Mouse (Mus musculus) neural tube, embryonic 15.5 days (tissue): ENCODE measurements around the gene Slc4a8. TPM values are rescaled to one million over a fixed set of nuclear protein-coding genes. Genes with fewer than 3 reads are reported as not detected.
"Not testable (repeated sequence)": the region's sequence is repeated elsewhere in the genome, so short reads cannot be mapped to it uniquely, and the experiment has no call there.

Source experiments
- ATAC-seq: fragments of 200-750 bp; cut with Nextera tagmentation; 2 replicates; pipeline ENCODE4 v1.8.0; 2017; ENCODE audit warnings: mild to moderate bottlenecking, moderate TSS enrichment, moderate library complexity; ENCODE audit not compliant: low FRiP score
- H3K27ac ChIP-seq: fragments of 300-500 bp; sonication (generic); replicated peaks from 2 replicates; pipeline ENCODE4 v1.5.1; 2015; ENCODE audit warnings: mild to moderate bottlenecking, inconsistent platforms
- H3K27me3 ChIP-seq: fragments of 300-500 bp; sonication (generic); replicated peaks from 2 replicates; pipeline ENCODE4 v1.6.1; 2015; ENCODE audit warnings: inconsistent platforms
- H3K36me3 ChIP-seq: fragments of 300-500 bp; sonication (generic); 2 replicates; pipeline ENCODE4 v1.6.1; 2015; ENCODE audit warnings: inconsistent platforms
- H3K4me1 ChIP-seq: fragments of 300-500 bp; sonication (generic); 2 replicates; pipeline ENCODE4 v1.6.1; 2015; ENCODE audit warnings: inconsistent platforms
- H3K4me2 ChIP-seq: fragments of 300-500 bp; sonication (generic); 2 replicates; pipeline ENCODE4 v1.6.1; 2015; ENCODE audit warnings: inconsistent platforms, mild to moderate bottlenecking, moderate library complexity
- H3K4me3 ChIP-seq: fragments of 300-500 bp; sonication (generic); replicated peaks from 2 replicates; pipeline ENCODE4 v1.5.1; 2015; ENCODE audit warnings: mild to moderate bottlenecking, inconsistent platforms
- H3K9ac ChIP-seq: fragments of 300-500 bp; sonication (generic); replicated peaks from 2 replicates; pipeline ENCODE4 v1.6.1; 2015; ENCODE audit warnings: mild to moderate bottlenecking, inconsistent platforms
- H3K9me3 ChIP-seq: fragments of 300-500 bp; sonication (generic); replicated peaks from 2 replicates; pipeline ENCODE4 v1.6.1; 2016; ENCODE audit warnings: inconsistent platforms
- WGBS: fragments of 180-500 bp; shearing (Covaris S2); methylation state at CpG from one replicate; pipeline ENCODE4 v1.1.7; 2015; ENCODE audit warnings: mixed read lengths; 5-methylcytosine and 5-hydroxymethylcytosine counted together
- polyA plus RNA-seq: library from polyadenylated mRNA; unstranded; fragments of >200 nt; fragmentation: Nextera tagmentation; extraction: Ambion mirVana; gene quantifications from 2 replicates; pipeline ENCODE4 v1.2.1, GENCODE M21; 2015

Slc4a8 gene
- polyA plus RNA-seq, 1 experiment from 2014 or later = 25.9 TPM

DNA sequence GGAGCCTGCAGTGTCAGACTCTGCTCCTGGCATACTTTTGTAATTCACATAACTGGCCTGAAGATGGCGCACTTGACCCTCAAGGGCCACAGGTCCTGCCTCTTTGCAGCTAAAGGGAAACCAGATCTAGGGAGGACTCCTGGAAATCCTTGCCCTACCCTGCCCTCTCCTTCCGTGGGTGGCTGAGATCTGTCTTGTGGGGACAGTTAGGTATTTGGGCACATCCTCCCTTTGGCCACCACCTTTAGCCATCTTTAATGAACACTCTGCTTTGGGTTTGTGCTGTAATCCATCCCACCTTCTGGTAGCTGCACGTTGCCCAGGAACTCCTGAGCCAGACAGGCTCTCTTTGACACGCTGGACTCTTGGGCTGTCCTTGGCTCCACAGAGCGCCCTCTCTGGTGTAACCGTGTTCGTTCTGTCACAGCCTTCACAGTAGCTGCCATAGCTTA is 4.0 kb upstream of the Slc4a8 start:
- Histone ChIP-seq H3K4me3 (no peak overlapping the region), H3K36me3 (no peaks in the 10 kb centered on the region), H3K9me3 (no peaks in the 10 kb centered on the region), H3K27ac (no peak overlapping the region), H3K27me3 (no peaks in the 10 kb centered on the region), H3K4me1 (peaks cover 22% of the 10 kb centered on the region), H3K9ac (no peak overlapping the region), H3K4me2 (0 out of 2 replicates have a peak overlapping the region, but pooled peaks have one; percentile 13)
- WGBS = under 1% methylated on average over 7 of the region's 7 CpGs
- ATAC-seq = no peak

DNA sequence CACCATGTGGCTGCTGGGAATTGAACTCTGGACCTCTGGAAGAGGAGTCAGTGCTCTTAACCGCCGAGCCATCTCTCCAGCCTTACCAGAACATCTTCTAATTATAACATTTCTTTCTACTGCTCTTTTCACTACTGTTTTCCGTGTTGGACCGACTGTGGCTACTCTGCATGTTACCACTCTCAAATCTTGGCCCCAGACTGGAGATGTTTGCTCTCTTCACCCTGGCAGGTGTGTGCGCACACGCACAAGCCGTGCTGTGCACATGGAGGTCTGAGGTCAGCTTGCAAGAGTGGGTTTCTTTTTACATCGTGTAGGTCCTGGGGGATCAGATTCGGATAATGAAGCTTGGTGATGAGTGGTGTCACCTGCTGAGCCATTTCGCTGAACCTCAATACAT is 2.3 kb upstream of the Slc4a8 start:
- ATAC-seq = no peak
- no peak overlapping the region for H3K4me2 ChIP-seq
- no peaks in the 10 kb centered on the region for H3K36me3 ChIP-seq
- no peaks in the 10 kb centered on the region for H3K27me3 ChIP-seq
- H3K27ac ChIP-seq = no peak overlapping the region
- H3K4me3 ChIP-seq = no peak overlapping the region
- H3K9me3 ChIP-seq = no peaks in the 10 kb centered on the region
- H3K4me1 ChIP-seq = peaks cover 36% of the 10 kb centered on the region
- no peak overlapping the region for H3K9ac ChIP-seq
- 89% methylated on average over 10 of the region's 10 CpGs for WGBS

GRCm38 (mm10) chr15:100761036-100761418 is 520 bp upstream of the Slc4a8 start:
- Histone ChIP-seq H3K9me3 (no peaks in the 10 kb centered on the region), H3K36me3 (peaks cover 8% of the 10 kb centered on the region; the same call in 1 of the 2 replicates), H3K4me1 (peaks cover 28% of the 10 kb centered on the region), H3K27ac (peak overlapping the region; percentile 90), H3K9ac (peak overlapping the region; percentile 18; the same call in 1 of the 2 replicates), H3K4me2 (peak overlapping the region; percentile 74), H3K27me3 (no peaks in the 10 kb centered on the region), H3K4me3 (peak overlapping the region; percentile 80)
- 5% methylated on average over 9 of the region's 9 CpGs for WGBS
- ATAC-seq = peak; percentile 51

- Histone ChIP-seq H3K9ac (peak overlapping the region; percentile 81), H3K4me1 (peaks cover 28% of the 10 kb centered on the region), H3K36me3 (peaks cover 10% of the 10 kb centered on the region), H3K4me2 (peak overlapping the region; percentile 74), H3K9me3 (no peaks in the 10 kb centered on the region), H3K4me3 (peak overlapping the region; percentile 80), H3K27ac (peak overlapping the region; percentile 90), H3K27me3 (no peaks in the 10 kb centered on the region)
- no peak for ATAC-seq
- 40% methylated on average over 8 of the region's 8 CpGs for WGBS
These were observed 1.1 kb downstream of the Slc4a8 start for GRCm38 (mm10) chr15:100762649-100763048.

DNA sequence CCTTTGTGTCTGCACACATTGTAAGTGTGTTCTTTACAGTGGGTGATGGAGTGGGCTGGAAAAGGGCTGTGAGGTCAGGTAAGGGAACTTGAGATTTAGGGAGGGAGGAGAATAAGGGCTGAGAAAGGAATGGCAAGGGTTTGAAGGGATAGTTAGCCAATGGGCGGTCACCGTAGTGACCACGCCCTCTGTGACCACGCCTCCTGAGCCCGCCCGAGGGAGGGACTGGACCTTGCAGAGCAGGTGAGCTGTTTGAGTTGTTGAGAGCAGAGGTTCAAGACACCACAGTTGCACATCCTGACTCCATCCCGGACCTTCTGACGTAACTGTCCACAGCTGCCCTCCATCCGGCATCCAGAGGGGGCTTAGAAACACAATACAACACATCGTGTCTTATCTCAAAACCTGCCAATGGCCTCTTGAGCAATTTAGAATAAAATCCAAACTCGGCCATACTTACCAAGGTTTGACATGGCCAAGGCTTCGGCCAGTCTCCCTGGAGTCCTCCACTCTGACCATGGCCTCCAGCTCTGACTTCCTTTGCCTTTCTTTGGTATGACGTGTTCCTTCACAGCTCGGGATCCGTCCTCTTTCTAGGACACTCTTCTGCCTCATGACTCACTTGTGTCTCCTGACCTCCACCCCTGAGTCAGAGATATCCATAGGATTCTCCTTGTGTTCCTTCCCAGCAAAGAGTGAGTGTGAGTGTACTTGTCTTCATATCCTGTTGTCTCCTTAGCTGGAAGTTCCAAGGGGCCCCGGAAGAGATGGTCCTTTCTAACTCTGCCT is 2.8 kb downstream of the Slc4a8 start:
- Histone ChIP-seq H3K4me3 (no peak overlapping the region), H3K4me2 (no peak overlapping the region), H3K9me3 (no peaks in the 10 kb centered on the region), H3K4me1 (peaks cover 28% of the 10 kb centered on the region), H3K9ac (no peak overlapping the region), H3K36me3 (peaks cover 20% of the 10 kb centered on the region), H3K27ac (no peak overlapping the region), H3K27me3 (no peaks in the 10 kb centered on the region)
- no peak for ATAC-seq
- WGBS = 90% methylated on average over 16 of the region's 16 CpGs

- peaks cover 24% of the 10 kb centered on the region for H3K36me3 ChIP-seq
- no peaks in the 10 kb centered on the region for H3K27me3 ChIP-seq
- no peak for ATAC-seq
- no peaks in the 10 kb centered on the region for H3K9me3 ChIP-seq
- H3K4me2 ChIP-seq = no peak overlapping the region
- H3K27ac ChIP-seq = no peak overlapping the region
- H3K4me3 ChIP-seq = no peak overlapping the region
- peaks cover 17% of the 10 kb centered on the region for H3K4me1 ChIP-seq
- 81% methylated on average over 9 of the region's 9 CpGs for WGBS
- no peak overlapping the region for H3K9ac ChIP-seq
These were observed 5.3 kb downstream of the Slc4a8 start for GRCm38 (mm10) chr15:100766826-100767225.

DNA sequence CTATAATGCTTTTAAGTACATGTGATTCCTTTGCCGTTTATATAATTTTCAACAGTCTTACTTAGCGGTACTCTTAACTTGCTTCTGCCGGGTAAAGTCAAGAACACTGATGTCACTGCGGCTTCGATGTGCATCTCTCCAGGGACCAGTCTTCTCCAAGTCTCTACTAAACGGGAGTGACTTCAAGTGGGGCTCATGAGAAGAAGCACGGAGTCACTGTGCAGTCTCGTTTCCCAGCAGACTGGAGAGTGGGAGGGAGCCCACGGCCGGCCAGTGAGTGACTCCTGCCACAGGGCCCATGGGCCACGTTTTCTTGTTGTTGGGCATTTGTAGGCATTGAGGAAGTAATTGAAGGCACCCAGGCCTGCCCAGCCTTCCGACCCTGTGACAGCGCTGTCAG is 6.3 kb downstream of the Slc4a8 start:
- WGBS = 92% methylated on average over 13 of the region's 13 CpGs
- H3K36me3 ChIP-seq = peaks cover 24% of the 10 kb centered on the region
- ATAC-seq = no peak

DNA sequence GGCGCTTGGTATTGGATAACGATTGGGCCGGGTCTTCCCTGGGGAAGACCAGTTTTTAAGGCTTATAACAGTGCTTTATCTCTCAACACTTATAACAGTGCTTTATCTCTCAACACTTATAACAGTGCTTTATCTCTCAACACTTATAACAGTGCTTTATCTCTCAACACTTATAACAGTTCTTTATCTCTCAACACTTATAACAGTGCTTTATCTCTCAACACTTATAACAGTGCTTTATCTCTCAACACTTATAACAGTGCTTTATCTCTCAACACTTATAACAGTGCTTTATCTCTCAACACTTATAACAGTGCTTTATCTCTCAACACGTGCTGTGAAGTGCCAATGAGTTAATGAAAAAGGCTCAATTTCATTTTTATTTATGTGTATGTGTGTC is 7.5 kb downstream of the Slc4a8 start:
- H3K9ac ChIP-seq, H3K27ac ChIP-seq, ATAC-seq, H3K4me1 ChIP-seq, H3K4me2 ChIP-seq, H3K4me3 ChIP-seq, H3K9me3 ChIP-seq, H3K27me3 ChIP-seq: not testable (repeated sequence)
- H3K36me3 ChIP-seq = peaks cover 24% of the 10 kb centered on the region
- 92% methylated on average over 4 of the region's 4 CpGs for WGBS

More for the DNA sequence above, 6.3 kb downstream of the Slc4a8 start:
- no peaks in the 10 kb centered on the region for H3K9me3 ChIP-seq
- H3K4me2 ChIP-seq = no peak overlapping the region
- no peak overlapping the region for H3K27ac ChIP-seq
- no peaks in the 10 kb centered on the region for H3K27me3 ChIP-seq
- H3K9ac ChIP-seq = no peak overlapping the region
- no peak overlapping the region for H3K4me3 ChIP-seq
- H3K4me1 ChIP-seq = peaks cover 11% of the 10 kb centered on the region

GRCm38 (mm10) chr15:100770338-100770737 is 8.8 kb downstream of the Slc4a8 start:
- H3K4me3 ChIP-seq = no peak overlapping the region
- no peaks in the 10 kb centered on the region for H3K27me3 ChIP-seq
- WGBS = 97% methylated on average over 5 of the region's 5 CpGs
- H3K27ac ChIP-seq = no peak overlapping the region
- H3K36me3 ChIP-seq = peaks cover 18% of the 10 kb centered on the region
- no peak overlapping the region for H3K4me2 ChIP-seq
- H3K9ac ChIP-seq = no peak overlapping the region
- peaks cover 4% of the 10 kb centered on the region; the same call in 1 of the 2 replicates for H3K4me1 ChIP-seq
- no peak for ATAC-seq
- no peaks in the 10 kb centered on the region for H3K9me3 ChIP-seq

DNA sequence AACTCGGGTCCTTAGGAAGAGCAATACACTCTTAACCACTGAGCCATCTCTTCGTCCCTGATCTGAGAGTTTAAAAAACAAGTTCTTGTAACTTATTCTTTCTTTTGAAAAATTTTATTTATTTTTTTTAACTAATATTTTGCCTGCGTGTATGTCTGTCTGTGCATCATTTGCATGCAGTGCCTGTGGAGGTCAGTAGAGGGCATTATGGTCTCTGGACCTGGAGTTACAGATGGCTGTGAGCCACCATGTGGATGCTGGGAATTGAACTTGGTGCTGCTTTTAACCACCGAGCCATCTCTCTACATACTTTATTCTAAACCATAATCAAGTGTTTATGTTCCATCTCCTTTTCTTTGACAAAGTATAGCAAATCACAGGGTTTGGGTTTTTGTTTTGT is 11.1 kb downstream of the Slc4a8 start:
- H3K4me3 ChIP-seq = no peak overlapping the region
- H3K9me3 ChIP-seq = no peaks in the 10 kb centered on the region
- 86% methylated on average over 4 of the region's 4 CpGs for WGBS
- H3K4me1 ChIP-seq = peaks cover 25% of the 10 kb centered on the region
- ATAC-seq = no peak
- no peak overlapping the region for H3K27ac ChIP-seq
- peaks cover 14% of the 10 kb centered on the region for H3K36me3 ChIP-seq
- H3K9ac ChIP-seq = no peak overlapping the region
- H3K27me3 ChIP-seq = no peaks in the 10 kb centered on the region
- H3K4me2 ChIP-seq = no peak overlapping the region

DNA sequence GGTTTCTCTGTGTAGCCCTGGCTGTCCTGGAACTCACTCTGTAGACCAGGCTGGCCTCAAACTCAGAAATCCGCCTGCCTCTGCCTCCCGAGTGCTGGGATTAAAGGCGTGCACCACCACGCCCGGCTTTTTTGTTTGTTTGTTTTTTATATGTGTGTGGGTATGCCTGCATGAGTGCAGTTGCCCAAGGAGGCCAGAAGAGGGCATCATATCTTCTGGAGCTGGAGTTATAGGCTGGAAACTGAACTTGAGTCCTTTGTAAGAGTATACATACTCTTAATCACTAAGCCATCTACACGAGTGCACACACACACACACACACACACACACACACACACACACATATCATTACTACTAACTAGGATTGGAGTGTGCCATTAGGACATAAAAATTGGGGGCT is 12.3 kb downstream of the Slc4a8 start:
- peaks cover 30% of the 10 kb centered on the region for H3K4me1 ChIP-seq
- H3K27ac ChIP-seq, H3K4me3 ChIP-seq, H3K27me3 ChIP-seq, H3K36me3 ChIP-seq, H3K9ac ChIP-seq, H3K4me2 ChIP-seq, H3K9me3 ChIP-seq, ATAC-seq: not testable (repeated sequence)
- WGBS = 94% methylated on average over 6 of the region's 6 CpGs
